Mouse (Mus musculus): ENCODE measurements around the gene Bmyc. TPM values are rescaled to one million over a fixed set of nuclear protein-coding genes. Genes with fewer than 3 reads are reported as not detected.

Gene Bmyc
- total and polyA plus RNA-seq, 2 experiments from 2014 or later: 90.3 to 206 TPM

GRCm38 (mm10) chr2:25664125-25664524 is 42.4 kb upstream of the Bmyc start:
- H3K4me1 ChIP-seq (ENCODE audit: insufficient read depth, low read length): no peaks in the 10 kb centered on the region
- H3K4me3 ChIP-seq (ENCODE audit: low read length): no peak overlapping the region
- no peaks in the 10 kb centered on the region for H3K27me3 ChIP-seq (ENCODE audit: insufficient read depth, low read length)
- H3K27ac ChIP-seq: no peak overlapping the region
- H3K36me3 ChIP-seq (ENCODE audit: insufficient read depth, low read length): no peaks in the 10 kb centered on the region
- H3K9ac ChIP-seq (replicated peaks; ENCODE audit: low read length): no peak overlapping the region
- TF ChIP-seq CTCF (IDR thresholded peaks at IDR 0.05; ENCODE audit: low read depth): no peak
- no peak overlapping the region for H3K4me2 ChIP-seq (ENCODE audit: low read depth, low read length)
- ATAC-seq (no peak), DNase-seq (ENCODE audit: low spot score) (no peak)
- no peaks in the 10 kb centered on the region for H3K9me3 ChIP-seq (ENCODE audit: low read length)
- 79% methylated on average over 5 of the region's 5 CpGs for WGBS

DNA sequence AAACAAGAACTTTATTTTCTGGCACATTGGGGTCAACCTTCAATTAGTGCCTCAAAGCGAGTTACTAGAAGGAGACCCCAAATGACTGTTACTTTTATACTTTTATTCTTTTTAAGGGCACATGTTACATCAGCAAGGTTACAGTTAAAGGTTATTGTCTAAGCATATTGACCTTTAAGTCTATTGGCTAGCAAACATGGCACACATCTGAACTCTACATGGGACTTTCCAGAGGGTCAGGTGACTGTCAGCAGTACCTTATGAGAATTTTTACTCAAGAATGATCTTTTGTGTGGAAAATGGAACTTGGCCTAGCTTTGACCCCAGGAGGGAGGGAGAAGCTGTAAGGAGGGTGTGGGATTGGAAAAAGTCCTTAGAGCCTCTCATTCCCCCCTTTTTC is 40.0 kb upstream of the Bmyc start:
- Histone ChIP-seq H3K27ac (no peak overlapping the region), H3K9ac (replicated peaks; ENCODE audit: low read length) (no peak overlapping the region), H3K27me3 (ENCODE audit: insufficient read depth, low read length) (no peaks in the 10 kb centered on the region), H3K4me1 (ENCODE audit: insufficient read depth, low read length) (no peaks in the 10 kb centered on the region), H3K4me2 (ENCODE audit: low read depth, low read length) (no peak overlapping the region), H3K36me3 (ENCODE audit: insufficient read depth, low read length) (no peaks in the 10 kb centered on the region), H3K9me3 (ENCODE audit: low read length) (no peaks in the 10 kb centered on the region), H3K4me3 (ENCODE audit: low read length) (no peak overlapping the region)
- no peak for TF ChIP-seq CTCF (IDR thresholded peaks at IDR 0.05; ENCODE audit: low read depth)
- WGBS: 69% methylated on average over 1 of the region's 1 CpGs
- no peak for DNase-seq (ENCODE audit: low spot score)
- ATAC-seq: no peak

DNA sequence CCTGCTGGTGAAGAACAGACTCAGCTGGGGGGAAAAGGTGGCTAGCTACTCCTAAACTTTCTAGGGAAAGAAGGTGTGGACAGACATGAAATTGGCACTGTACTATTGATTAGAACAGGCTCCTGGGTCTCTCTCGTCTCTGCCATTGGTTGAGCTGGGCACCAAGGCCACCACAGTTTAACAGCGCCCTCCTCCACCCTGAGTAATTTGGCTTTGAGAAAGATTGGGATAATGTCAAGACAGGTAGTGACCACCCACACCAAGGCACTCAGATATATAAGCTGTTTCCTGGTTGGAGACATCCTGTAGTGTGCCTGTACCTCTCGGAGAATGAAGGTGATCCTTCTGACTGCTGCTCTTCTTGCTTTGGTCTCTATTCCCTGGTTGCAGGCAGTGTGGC is 30.1 kb upstream of the Bmyc start, which contains the start of gene Lcn6:
Gene Lcn6 (plus strand): TSS at position 301 of the 400 bp plus-strand sequence.
- H3K4me2 ChIP-seq (ENCODE audit: low read depth, low read length): no peak within 1 kb of the TSS
- H3K27ac ChIP-seq: no peak within 1 kb of the TSS
- ATAC-seq (no peak), DNase-seq (ENCODE audit: low spot score) (no peak)
- H3K4me1 ChIP-seq (ENCODE audit: insufficient read depth, low read length): no peaks in the 10 kb centered on the region
- H3K9me3 ChIP-seq (ENCODE audit: low read length): no peaks in the 10 kb centered on the region
- H3K36me3 ChIP-seq (ENCODE audit: insufficient read depth, low read length): no peaks in the 10 kb centered on the region
- no peaks in the 10 kb centered on the region for H3K27me3 ChIP-seq (ENCODE audit: insufficient read depth, low read length)
- no peak within 1 kb of the TSS for H3K4me3 ChIP-seq (ENCODE audit: low read length)
- WGBS: 89% methylated on average over 3 of the region's 3 CpGs
- H3K9ac ChIP-seq (replicated peaks; ENCODE audit: low read length): no peak within 1 kb of the TSS
- TF ChIP-seq CTCF (IDR thresholded peaks at IDR 0.05; ENCODE audit: low read depth): no peak

DNA sequence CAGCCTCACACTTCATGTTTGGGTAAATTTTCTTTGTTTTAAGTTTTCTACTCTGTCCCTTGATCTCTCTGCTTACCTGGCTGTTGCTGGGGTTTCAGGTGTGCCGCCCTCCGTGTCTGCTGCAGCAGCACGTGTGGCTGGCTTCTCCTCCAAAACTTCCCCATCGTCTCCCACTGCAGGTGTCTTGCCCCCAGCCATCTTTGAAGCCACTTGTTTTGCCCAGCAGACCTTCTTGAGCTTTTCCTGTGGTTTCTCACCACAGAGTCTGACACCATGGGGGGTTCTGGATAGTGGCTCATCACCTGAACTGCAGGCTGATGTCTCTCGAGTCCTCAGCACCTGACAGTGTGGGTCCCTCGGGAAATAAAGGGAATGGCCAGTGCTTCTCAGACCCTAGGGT is 27.0 kb upstream of the Bmyc start:
- ATAC-seq (no peak), DNase-seq (ENCODE audit: low spot score) (no peak)
- Histone ChIP-seq H3K4me2 (ENCODE audit: low read depth, low read length) (no peak overlapping the region), H3K4me3 (ENCODE audit: low read length) (no peak overlapping the region), H3K36me3 (ENCODE audit: insufficient read depth, low read length) (no peaks in the 10 kb centered on the region), H3K9me3 (ENCODE audit: low read length) (no peaks in the 10 kb centered on the region), H3K9ac (replicated peaks; ENCODE audit: low read length) (no peak overlapping the region), H3K27me3 (ENCODE audit: insufficient read depth, low read length) (no peaks in the 10 kb centered on the region), H3K4me1 (ENCODE audit: insufficient read depth, low read length) (no peaks in the 10 kb centered on the region), H3K27ac (no peak overlapping the region)
- WGBS: 86% methylated on average over 6 of the region's 6 CpGs
- TF ChIP-seq CTCF (IDR thresholded peaks at IDR 0.05; ENCODE audit: low read depth): no peak

- H3K36me3 ChIP-seq (ENCODE audit: insufficient read depth, low read length): no peaks in the 10 kb centered on the region
- no peak for ATAC-seq
- H3K4me2 ChIP-seq (ENCODE audit: low read depth, low read length): no peak within 1 kb of the TSS
- H3K9me3 ChIP-seq (ENCODE audit: low read length): no peaks in the 10 kb centered on the region
- H3K4me3 ChIP-seq (ENCODE audit: low read length): no peak within 1 kb of the TSS
- H3K9ac ChIP-seq (replicated peaks; ENCODE audit: low read length): no peak within 1 kb of the TSS
- no peaks in the 10 kb centered on the region for H3K27me3 ChIP-seq (ENCODE audit: insufficient read depth, low read length)
- WGBS: 80% methylated on average over 2 of the region's 2 CpGs
- DNase-seq (ENCODE audit: low spot score): no peak
- no peak within 1 kb of the TSS for H3K27ac ChIP-seq
- no peaks in the 10 kb centered on the region for H3K4me1 ChIP-seq (ENCODE audit: insufficient read depth, low read length)
- TF ChIP-seq CTCF (IDR thresholded peaks at IDR 0.05; ENCODE audit: low read depth): no peak
These were observed 24.1 kb upstream of the Bmyc start, which contains the start of gene Lcn10 for GRCm38 (mm10) chr2:25682426-25682825. Gene Lcn10, plus strand, starts transcription at chr2:25682726.

DNA sequence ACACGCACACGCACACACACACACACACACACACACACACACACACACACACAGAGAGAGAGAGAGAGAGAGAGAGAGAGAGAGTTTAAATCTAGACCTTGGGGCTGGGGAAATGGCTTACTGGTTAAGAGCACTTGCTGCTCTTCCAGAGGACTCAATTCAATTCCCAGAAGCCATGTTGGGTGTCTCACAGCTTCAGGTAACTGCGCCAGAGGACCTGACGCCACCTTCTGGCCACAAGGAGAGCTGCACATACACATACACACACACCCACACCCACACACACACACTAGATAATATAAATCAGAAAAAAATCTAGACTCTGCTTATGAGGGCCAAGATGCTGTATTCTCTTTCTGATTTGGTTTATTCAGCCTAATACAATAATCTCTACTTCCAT is 19.6 kb upstream of the Bmyc start:
- Histone ChIP-seq H3K4me2 (ENCODE audit: low read depth, low read length) (no peak overlapping the region), H3K9ac (replicated peaks; ENCODE audit: low read length) (no peak overlapping the region), H3K4me1 (ENCODE audit: insufficient read depth, low read length) (no peaks in the 10 kb centered on the region), H3K27ac (no peak overlapping the region), H3K27me3 (ENCODE audit: insufficient read depth, low read length) (no peaks in the 10 kb centered on the region), H3K9me3 (ENCODE audit: low read length) (no peaks in the 10 kb centered on the region), H3K36me3 (ENCODE audit: insufficient read depth, low read length) (no peaks in the 10 kb centered on the region), H3K4me3 (ENCODE audit: low read length) (no peak overlapping the region)
- 0 out of 2 replicates have a peak, but pooled peaks have one; percentile 5 for TF ChIP-seq CTCF (IDR thresholded peaks at IDR 0.05; ENCODE audit: low read depth)
- DNase-seq (ENCODE audit: low spot score) (no peak), ATAC-seq (no peak)
- WGBS: 49% methylated on average over 4 of the region's 4 CpGs

DNA sequence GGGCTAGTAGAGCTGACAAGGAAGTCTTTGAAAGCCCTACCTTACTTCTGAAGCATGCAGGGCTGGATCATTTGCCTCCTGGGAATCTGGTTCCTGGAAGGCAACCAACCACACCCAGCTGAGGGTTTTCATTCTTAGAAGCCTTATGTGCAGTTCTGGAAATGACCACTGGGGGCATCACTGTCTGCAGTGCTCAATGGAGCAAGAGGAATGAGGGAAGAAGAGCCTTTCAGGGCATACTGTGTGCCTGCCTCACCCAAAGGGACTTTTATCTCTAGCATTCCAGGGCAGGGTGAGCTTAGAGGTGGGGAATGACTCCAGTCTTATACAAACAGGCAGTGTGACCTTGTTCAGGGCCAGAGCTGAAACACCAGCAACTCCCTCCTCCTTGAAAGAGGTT is 11.9 kb upstream of the Bmyc start:
- Histone ChIP-seq H3K4me3 (ENCODE audit: low read length) (no peak overlapping the region), H3K4me1 (ENCODE audit: insufficient read depth, low read length) (no peaks in the 10 kb centered on the region), H3K27ac (no peak overlapping the region), H3K9me3 (ENCODE audit: low read length) (no peaks in the 10 kb centered on the region), H3K9ac (replicated peaks; ENCODE audit: low read length) (no peak overlapping the region), H3K27me3 (ENCODE audit: insufficient read depth, low read length) (no peaks in the 10 kb centered on the region), H3K36me3 (ENCODE audit: insufficient read depth, low read length) (no peaks in the 10 kb centered on the region), H3K4me2 (ENCODE audit: low read depth, low read length) (no peak overlapping the region)
- TF ChIP-seq CTCF (IDR thresholded peaks at IDR 0.05; ENCODE audit: low read depth): peak; percentile 87
- no peak for ATAC-seq
- DNase-seq (ENCODE audit: low spot score): peak; percentile 79
